Mouse (Mus musculus) CH12.LX (cell line): ENCODE results near the gene Lrig1.

Experiments
- CTCF ChIP-seq, 2 experiments: IDR thresholded peaks in 1 of 2; conservative IDR thresholded peaks in 1 of 2; 2 replicates each; pipeline ENCODE4 v1.5.1; 2011 to 2012; ENCODE audit warnings: low read depth in 2 of 2, low read length in 2 of 2, improper control_type of control experiment in 1 of 2, inconsistent platforms in 1 of 2, mild to moderate bottlenecking in 1 of 2, moderate library complexity in 1 of 2
- EP300 ChIP-seq: IDR thresholded peaks from 2 replicates; pipeline ENCODE4 v1.6.1; 2011; ENCODE audit warnings: low read length, improper control_type of control experiment
- MAZ ChIP-seq: IDR thresholded peaks from 2 replicates; pipeline ENCODE4 v1.6.1; 2012; ENCODE audit warnings: low read depth, mild to moderate bottlenecking, inconsistent platforms, low read length, improper control_type of control experiment, moderate library complexity
- MYC ChIP-seq: IDR thresholded peaks from 2 replicates; pipeline ENCODE4 v1.6.1; 2011; ENCODE audit warnings: low read depth, mild to moderate bottlenecking, improper control_type of control experiment, low read length
- POLR2A ChIP-seq: IDR thresholded peaks from 2 replicates; pipeline ENCODE4 v1.6.1; 2011; ENCODE audit warnings: low read depth, mild to moderate bottlenecking, improper control_type of control experiment, low read length
- RAD21 ChIP-seq: IDR thresholded peaks from 2 replicates; pipeline ENCODE4 v1.6.1; 2011; ENCODE audit warnings: low read depth, mild to moderate bottlenecking, low read length, improper control_type of control experiment, moderate library complexity
- TBP ChIP-seq: conservative IDR thresholded peaks from 2 replicates; pipeline ENCODE4 v1.6.1; 2011; ENCODE audit warnings: low read depth, low read length, improper control_type of control experiment
- USF1 ChIP-seq: IDR thresholded peaks from 2 replicates; pipeline ENCODE4 v1.6.1; 2014; ENCODE audit warnings: low read depth, mild to moderate bottlenecking, inconsistent platforms, low read length, improper control_type of control experiment

DNA sequence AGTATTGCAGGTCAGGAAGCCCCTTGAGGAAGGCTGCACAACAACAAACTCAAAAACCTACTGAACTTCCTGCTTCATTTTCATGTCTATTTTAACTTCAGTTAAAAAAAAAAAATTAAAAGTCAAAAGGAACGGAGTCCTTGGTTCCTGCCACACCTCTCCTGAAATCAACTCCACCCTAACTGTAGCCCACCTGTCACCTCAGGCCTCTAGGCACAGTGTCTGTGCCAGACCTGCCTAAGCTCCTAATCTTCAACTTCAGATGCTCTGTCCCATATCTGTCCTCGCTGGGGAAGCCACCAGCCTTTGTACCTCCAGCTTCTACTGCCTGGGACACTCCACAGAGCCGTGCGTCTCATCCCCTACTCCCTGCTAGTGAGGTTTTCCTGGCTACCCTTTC, 65.7 kb downstream of the Lrig1 start:
- TF ChIP-seq POLR2A: no peak
- TF ChIP-seq CTCF (conservative IDR thresholded peaks at IDR 0.05 in 1 of 2, IDR thresholded peaks at IDR 0.05 in 1 of 2; ENCODE audit: low read depth in 2 of 2, low read length in 2 of 2): no peak
- no peak for TF ChIP-seq EP300
- no peak for TF ChIP-seq TBP
- TF ChIP-seq MAZ: no peak
- no peak for TF ChIP-seq MYC
- TF ChIP-seq RAD21: no peak
- TF ChIP-seq USF1: no peak
